Mouse (Mus musculus) heart, postnatal 10 days (tissue): ENCODE data around the gene Gm45753. TPM values are rescaled to one million over a fixed set of nuclear protein-coding genes. Genes with fewer than 3 reads are reported as not detected.
"Not testable (repeated sequence)": the region's sequence is repeated elsewhere in the genome, so short reads cannot be mapped to it uniquely, and the experiment has no call there.

Experiments used
- DNase-seq, 2 experiments: peaks; one replicate each; pipeline ENCODE4 v3.0.0; 2021
- intact Hi-C: fragments of 180-260 bp; cut with DNase I; formaldehyde crosslinking; loops from one replicate; pipeline ENCODE4 v1.15.1; 2025
- total RNA-seq, 2 experiments: library from RNA; stranded (reverse); gene quantifications; 2 replicates each; pipeline ENCODE4 v1.2.3; 2021

Gm45753 gene
- total RNA-seq = not detected

DNA sequence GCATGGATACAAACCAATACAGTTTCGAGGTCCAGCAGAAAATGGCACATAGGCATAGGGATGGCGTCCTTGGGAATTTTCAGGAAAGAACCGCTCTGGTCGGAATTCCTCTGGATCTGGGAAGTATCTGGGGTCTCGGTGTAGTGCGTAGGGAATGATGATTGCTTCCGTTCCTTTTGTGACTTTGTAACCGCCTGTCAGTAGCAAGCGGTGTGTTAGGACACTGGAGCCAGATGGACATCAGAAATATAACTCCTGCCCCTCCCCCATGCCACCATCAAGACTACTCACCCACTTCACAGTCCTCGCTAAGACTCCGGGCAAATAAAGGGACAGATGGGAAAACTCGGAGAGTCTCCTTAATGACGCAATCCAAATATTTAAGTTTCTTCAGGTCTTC lies at the start of gene Gm45753:
Gene Gm45753, minus strand, starts transcription at position 101 of the 400 bp plus-strand sequence.
- no peak for DNase-seq
- intact Hi-C loops = no loop called here

DNA sequence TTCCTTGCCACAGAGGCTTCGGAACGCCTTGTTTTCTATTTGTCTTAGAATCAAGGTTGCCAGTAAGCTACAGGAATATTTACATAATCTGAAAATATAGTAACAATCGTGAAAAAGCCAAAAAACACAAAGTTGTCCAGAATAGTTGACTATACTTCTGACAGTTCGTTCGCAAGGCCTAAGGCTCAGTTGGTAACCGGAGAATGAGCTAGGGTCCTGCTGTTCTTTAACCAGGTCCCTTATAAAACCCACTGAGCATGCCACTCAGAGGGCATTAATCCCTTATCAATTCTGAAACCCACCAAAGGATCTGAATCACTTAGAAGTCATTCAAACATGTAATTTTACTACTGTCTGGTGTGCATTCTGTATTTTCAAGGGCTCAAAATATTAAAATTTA lies 47.5 kb upstream of the Gm45753 start:
- DNase-seq = no peak
- intact Hi-C loops = loop anchor here (10.0 kb wide), 1 partner anchor 429 kb away; no protein-coding TSS in a partner anchor

DNA sequence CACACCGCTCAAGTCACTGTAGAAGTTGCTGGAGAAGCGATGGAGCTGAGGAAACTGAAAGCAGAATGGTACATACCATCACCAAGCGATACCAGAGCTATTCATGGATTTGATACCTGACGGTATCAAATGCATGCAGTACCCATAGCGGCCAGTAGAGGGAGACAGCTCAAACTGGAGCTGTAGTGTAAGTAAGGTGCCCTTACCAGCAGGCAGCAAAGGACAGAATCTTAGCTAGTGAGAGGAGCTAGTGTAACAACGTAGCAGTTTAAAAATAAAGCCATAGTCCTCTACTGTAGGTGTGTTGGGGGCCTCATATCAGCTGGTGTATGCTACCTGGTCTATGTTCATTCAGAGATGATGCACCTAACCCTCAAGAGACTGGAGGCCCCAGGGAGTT lies 36.8 kb upstream of the Gm45753 start:
- intact Hi-C loops = loop anchor here (5.0 kb wide), 1 partner anchor 62 kb away; no protein-coding TSS in a partner anchor
- DNase-seq = peak; percentile 59 to 74

DNA sequence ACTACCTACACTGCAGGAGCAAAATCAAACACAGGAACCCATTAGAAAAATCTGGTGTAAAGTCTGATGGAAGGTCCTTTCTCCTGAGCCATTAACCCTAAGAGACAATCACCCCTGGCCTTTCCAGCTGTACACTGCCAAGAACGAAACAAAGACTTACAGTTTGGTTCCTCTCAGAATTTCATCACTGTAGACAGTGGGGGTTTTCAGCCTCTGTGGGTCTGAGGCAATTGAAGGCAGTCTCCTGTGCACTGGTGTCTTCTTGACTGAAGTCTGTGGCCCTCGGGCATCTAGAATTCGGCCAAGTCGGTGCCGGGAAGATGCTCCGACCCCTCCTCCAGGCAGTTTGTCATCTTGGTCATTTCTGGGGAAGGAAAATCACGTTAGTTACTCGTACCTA lies 36.0 kb upstream of the Gm45753 start:
- no peak for DNase-seq
- intact Hi-C loops = no loop called here

DNA sequence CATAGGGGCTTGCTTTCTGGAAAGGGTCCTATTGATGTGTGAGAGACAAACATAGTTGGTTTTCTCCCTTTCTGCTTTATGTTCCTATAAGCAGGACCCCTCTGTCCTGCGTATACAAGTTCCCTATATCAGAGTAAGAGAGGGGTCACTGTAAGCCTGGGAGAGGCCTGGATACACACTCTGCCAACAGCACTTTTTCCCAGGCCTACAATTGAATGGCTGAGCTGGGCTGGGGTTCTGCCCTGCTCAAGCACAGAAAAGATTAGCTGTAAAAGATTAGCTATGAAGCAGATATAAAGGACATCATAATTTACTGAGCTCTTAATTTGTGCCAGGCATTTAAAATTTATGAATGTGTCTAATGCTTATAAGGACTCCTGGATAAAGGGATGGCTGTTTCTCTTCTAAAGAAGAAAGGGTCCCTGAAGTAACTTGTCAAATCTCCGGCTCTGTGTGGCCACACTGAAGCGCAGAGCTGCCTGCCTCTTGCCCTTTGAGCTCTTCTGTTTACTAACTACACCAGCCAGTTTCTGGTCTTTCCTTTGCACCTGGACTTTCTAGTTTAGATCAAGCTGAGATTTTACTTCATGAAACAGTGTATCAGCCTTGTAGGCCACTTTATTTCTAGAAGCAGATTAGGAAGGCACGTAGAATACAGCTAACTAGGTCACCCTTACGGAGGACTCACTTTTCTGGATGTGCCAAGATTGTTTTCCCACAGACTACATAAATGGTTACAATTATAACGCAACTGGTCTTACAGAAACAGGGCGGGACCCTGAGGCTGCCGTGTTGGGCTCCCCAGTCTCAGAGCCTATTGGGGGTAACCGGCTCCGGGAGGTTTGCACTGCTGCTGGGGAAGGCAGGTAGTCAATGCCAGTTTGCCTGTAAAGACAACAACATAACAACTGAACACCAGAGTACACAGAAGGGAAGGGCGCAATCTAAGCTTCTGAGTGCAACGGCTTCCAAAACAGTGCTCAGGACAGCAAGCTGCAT lies 33.7 kb upstream of the Gm45753 start:
- no peak for DNase-seq
- intact Hi-C loops = no loop called here

- intact Hi-C loops = no loop called here
- DNase-seq = peak; percentile 24 to 42
These were observed 25.2 kb upstream of the Gm45753 start for GRCm38 (mm10) chr8:45333493-45333892.

DNA sequence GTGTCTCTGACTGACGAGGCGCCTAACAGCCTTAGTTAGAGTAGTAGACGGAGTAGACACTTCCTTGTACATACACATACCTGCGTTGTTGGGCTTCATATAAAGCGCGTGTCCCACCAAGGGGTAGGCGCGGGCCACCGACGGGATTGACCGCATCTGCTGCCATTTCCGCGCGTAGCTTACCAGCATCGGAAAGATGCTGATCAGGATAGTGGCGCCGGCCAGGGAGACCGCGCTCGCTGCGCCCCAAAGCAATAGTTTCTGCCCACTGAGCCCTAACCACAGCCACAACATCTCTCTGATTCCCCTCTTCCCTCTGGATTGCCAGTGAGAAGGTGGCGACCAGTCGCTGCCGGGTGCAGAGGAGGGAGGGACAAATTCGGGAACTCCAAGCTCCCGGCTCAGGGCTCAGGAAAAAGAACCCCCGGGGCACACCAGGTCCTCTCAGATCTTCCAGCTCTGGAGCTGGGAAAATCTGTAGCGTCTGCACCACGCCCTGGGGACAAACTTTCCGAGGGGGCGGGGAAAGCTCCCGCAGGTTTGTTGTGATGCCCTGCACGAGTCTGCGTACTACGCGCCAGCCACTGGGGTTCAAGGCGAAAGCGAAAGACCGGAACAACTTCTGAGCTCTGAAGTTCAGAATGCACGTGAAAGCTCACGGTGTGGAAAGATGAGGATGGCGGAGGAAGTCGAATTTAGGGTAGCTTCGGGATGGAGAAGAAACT lies 24.6 kb upstream of the Gm45753 start, which contains the start of gene Cyp4v3:
Gene Cyp4v3, minus strand, starts transcription at position 532 of the 725 bp plus-strand sequence.
- intact Hi-C loops = no loop called here
- DNase-seq = peak; percentile 71 to 78

- DNase-seq = no peak
- intact Hi-C loops = no loop called here
These were observed 22.6 kb upstream of the Gm45753 start for GRCm38 (mm10) chr8:45330856-45331255.

GRCm38 (mm10) chr8:45329206-45329980 lies 21.1 kb upstream of the Gm45753 start:
- intact Hi-C loops = no loop called here
- peak in 1 of 2 experiments; percentile 12 for DNase-seq

- intact Hi-C loops = not testable (repeated sequence)
These were observed 18.8 kb upstream of the Gm45753 start for GRCm38 (mm10) chr8:45327076-45327475.

GRCm38 (mm10) chr8:45324151-45324550 lies 15.9 kb upstream of the Gm45753 start:
- no peak for DNase-seq
- intact Hi-C loops = no loop called here

More at GRCm38 (mm10) chr8:45327076-45327475, 18.8 kb upstream of the Gm45753 start:
- not testable (repeated sequence) for DNase-seq

DNA sequence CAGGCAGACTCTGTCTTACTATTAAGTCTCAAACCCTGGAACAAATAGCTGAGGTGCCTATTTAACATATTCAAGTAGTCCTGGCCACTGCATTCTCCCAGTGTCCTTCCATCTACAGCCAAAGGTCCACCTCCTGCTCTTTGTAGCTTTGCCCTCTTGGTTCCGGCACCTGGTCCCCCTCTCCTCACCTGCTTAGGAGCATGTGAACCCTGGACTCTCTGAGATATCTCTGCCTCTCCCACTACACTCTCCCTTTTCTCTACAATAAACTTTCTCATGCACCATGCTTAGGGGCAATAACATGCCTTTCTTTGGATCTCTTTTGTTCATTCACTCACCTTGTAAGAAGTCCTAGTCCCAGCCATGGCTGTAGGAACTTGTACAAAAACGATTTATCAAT lies 13.1 kb upstream of the Gm45753 start:
- DNase-seq = no peak
- intact Hi-C loops = no loop called here

- intact Hi-C loops = no loop called here
- no peak for DNase-seq
These were observed 12.7 kb upstream of the Gm45753 start for GRCm38 (mm10) chr8:45320930-45321329.

DNA sequence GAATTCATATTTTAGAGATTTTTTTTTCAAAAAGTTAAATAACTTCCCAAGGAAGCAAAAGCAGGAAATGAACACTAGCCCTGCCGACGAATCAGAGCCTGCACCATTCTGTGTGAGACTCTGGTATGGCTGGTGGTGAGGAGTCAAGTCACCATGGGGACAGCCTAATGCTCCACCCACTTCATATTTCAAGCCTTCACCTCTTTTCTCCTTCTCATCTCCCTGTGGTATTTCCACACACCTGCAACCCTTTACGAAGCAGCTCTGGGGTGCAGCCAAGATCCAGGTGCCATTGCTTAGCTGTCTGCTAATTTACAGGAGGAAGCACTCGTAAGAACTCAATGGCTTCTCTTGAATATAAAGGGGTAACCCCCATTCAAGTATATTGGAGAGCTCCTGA lies 2.7 kb upstream of the Gm45753 start:
- intact Hi-C loops = no loop called here
- no peak for DNase-seq

GRCm38 (mm10) chr8:45305479-45305878 lies 2.8 kb downstream of the Gm45753 start:
- intact Hi-C loops = no loop called here
- no peak for DNase-seq

GRCm38 (mm10) chr8:45304354-45304753 lies 3.9 kb downstream of the Gm45753 start:
- intact Hi-C loops = no loop called here
- no peak for DNase-seq

GRCm38 (mm10) chr8:45302390-45302789 lies 5.9 kb downstream of the Gm45753 start:
- DNase-seq = no peak
- intact Hi-C loops = no loop called here

DNA sequence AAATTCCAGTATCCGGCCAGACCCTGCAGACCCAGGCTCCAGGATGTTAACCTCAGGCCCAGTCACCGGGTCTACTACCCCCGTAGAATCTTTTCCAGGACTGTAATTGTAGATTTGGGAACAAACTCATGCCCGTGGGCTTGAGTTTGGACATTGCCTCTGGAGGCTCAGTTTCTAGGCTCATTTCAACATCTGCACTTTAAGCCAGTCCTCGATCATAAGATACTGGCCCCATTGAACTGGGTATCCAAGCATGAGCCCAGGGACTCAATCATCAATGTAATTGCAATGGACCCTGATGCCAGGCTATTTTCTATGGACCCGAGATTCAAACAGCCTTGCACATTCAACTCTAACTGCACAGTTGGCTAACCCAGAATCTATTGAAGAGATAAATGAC lies 13.0 kb downstream of the Gm45753 start:
- DNase-seq = no peak
- intact Hi-C loops = no loop called here

GRCm38 (mm10) chr8:45294687-45295086 lies 13.6 kb downstream of the Gm45753 start, which contains the start of gene Klkb1:
TSS of gene Klkb1 (minus strand) at chr8:45294859.
- intact Hi-C loops = no loop called here
- DNase-seq = no peak

GRCm38 (mm10) chr8:45291790-45292189 lies 16.5 kb downstream of the Gm45753 start:
- intact Hi-C loops = no loop called here
- no peak for DNase-seq
